Mouse (Mus musculus) liver, embryonic 14.5 days (tissue): ENCODE measurements around the gene Serpine2. TPM values are rescaled to one million over a fixed set of nuclear protein-coding genes. Genes with fewer than 3 reads are reported as not detected.

Experiments used
- ATAC-seq: fragments of 200-750 bp; cut with Nextera tagmentation; 2 replicates; pipeline ENCODE4 v1.8.0; 2017; ENCODE audit warnings: moderate number of reproducible peaks, mild to moderate bottlenecking, moderate library complexity; ENCODE audit not compliant: insufficient read depth
- DNase-seq, 3 experiments: peaks; one replicate each; pipeline ENCODE4 v3.0.0-alpha.2; 2012 to 2013; ENCODE audit warnings: low read depth in 3 of 3, low spot score in 3 of 3
- H3K27ac ChIP-seq: fragments of 300-500 bp; sonication (generic); 2 replicates; pipeline ENCODE4 v1.5.1; 2014; ENCODE audit warnings: moderate library complexity, mild to moderate bottlenecking, control low read depth, inconsistent platforms
- H3K27me3 ChIP-seq: fragments of 300-500 bp; sonication (generic); 2 replicates; pipeline ENCODE4 v1.6.1; 2014; ENCODE audit warnings: mild to moderate bottlenecking, low read length, moderate library complexity; ENCODE audit not compliant: control insufficient read depth, insufficient read depth
- H3K36me3 ChIP-seq: fragments of 300-500 bp; sonication (generic); replicated peaks from 2 replicates; pipeline ENCODE4 v1.6.1; 2014; ENCODE audit warnings: low read depth; ENCODE audit not compliant: control insufficient read depth, insufficient read depth
- H3K4me1 ChIP-seq, 2 experiments: fragments of 200-500 bp in 1 of 2; fragments of 300-500 bp in 1 of 2; sonication (generic) in 1 of 2; replicated peaks; 2 replicates each; pipeline ENCODE4 v1.6.1; 2012 to 2014; ENCODE audit warnings: antibody characterized with exemption in 1 of 2, inconsistent platforms in 1 of 2, low read length in 1 of 2; ENCODE audit not compliant: control insufficient read depth in 2 of 2, insufficient read depth in 2 of 2
- H3K4me2 ChIP-seq: fragments of 300-500 bp; sonication (generic); 2 replicates; pipeline ENCODE4 v1.6.1; 2014; ENCODE audit warnings: low read depth, mild to moderate bottlenecking, control low read depth, moderate library complexity
- H3K4me3 ChIP-seq, 2 experiments: fragments of 200-500 bp in 1 of 2; fragments of 300-500 bp in 1 of 2; sonication (generic) in 1 of 2; 2 replicates each; pipeline ENCODE4 v1.5.1; 2012 to 2014; ENCODE audit warnings: low read depth in 2 of 2, low read length in 2 of 2, mild to moderate bottlenecking in 2 of 2, control low read depth in 1 of 2, inconsistent platforms in 1 of 2, moderate library complexity in 1 of 2; ENCODE audit not compliant: insufficient read depth in 1 of 2
- H3K9ac ChIP-seq: fragments of 300-500 bp; sonication (generic); replicated peaks from 2 replicates; pipeline ENCODE4 v1.6.1; 2014; ENCODE audit warnings: mild to moderate bottlenecking, control low read depth, moderate library complexity
- H3K9me3 ChIP-seq: fragments of 300-500 bp; sonication (generic); 2 replicates; pipeline ENCODE4 v1.6.1; 2016; ENCODE audit warnings: low read length, mixed read lengths; ENCODE audit not compliant: control insufficient read depth
- CTCF ChIP-seq: IDR thresholded peaks from 2 replicates; pipeline ENCODE4 v1.5.1; 2016; ENCODE audit warnings: antibody characterized with exemption, low read depth, control low read depth
- EP300 ChIP-seq: IDR thresholded peaks from 2 replicates; pipeline ENCODE4 v1.6.1; 2016; ENCODE audit warnings: antibody characterized with exemption, low read depth
- WGBS: fragments of 180-500 bp; shearing (Covaris S2); extraction: QIAGEN DNeasy Blood & Tissue Kit; methylation state at CpG from one replicate; pipeline ENCODE4 v1.1.7; 2014; ENCODE audit not compliant: insufficient replicate concordance; 5-methylcytosine and 5-hydroxymethylcytosine counted together
- polyA plus RNA-seq, 2 experiments: library from polyadenylated mRNA; depleted of rRNA in 1 of 2; stranded (reverse) in 1 of 2; unstranded in 1 of 2; fragments of >200 nt; fragmentation: Nextera tagmentation in 1 of 2; extraction: Ambion mirVana in 1 of 2; gene quantifications; 2 replicates each; pipeline versions ENCODE4 v1.2.1 to v1.2.3; 2012 to 2014

Serpine2 gene
- polyA plus RNA-seq (2012; rRNA removed) (2.5 and 2.9 TPM in 2 replicates), polyA plus RNA-seq (2014; fragmentation: Nextera tagmentation; extraction: Ambion mirVana) (5.9 and 7.2 TPM in 2 replicates)

DNA sequence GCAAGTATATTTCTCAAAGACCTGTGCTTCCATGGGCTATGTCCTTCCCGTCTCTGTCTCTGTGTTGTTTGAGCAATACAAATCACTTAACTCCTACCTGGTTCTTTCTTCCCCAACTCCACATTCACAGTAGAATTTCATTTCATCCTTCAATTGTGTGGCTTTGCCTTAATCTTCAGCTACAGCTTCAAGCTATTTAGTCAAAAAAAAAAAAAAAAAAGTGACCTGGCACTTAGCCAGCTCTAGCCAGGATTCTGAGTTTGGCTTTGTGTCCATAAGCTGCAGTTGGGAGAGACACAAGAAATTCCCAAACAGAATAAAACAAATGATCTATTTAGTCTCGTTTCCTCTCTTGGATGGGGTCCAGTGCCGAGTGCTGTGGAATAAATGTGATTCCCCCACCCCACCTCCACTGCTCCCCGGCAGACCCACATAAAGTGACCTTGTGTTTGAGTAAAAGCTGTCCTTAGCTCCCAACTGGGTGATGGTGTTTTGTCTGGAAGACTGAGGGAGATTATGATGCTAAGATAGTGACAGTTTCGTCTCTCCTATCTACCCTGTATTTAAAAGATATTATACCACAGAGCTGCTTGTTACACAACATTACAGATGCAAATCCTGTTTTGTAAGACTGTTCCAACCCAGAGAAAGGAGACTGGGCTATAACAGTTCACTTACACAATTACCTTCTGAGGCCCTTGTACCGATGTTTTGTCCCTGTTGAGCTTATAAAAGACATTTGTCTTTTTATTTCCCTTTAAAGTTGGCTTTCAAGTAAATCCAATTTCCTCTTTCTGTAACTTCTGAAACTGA, at the start of gene Serpine2:
Gene Serpine2, minus strand, starts transcription at position 51 of the 813 bp plus-strand sequence.
- TF ChIP-seq CTCF (no peak), EP300 (no peak)
- Histone ChIP-seq H3K27me3 (peaks cover 27% of the 10 kb centered on the region), H3K4me3 (no peak within 1 kb of the TSS), H3K9me3 (no peaks in the 10 kb centered on the region), H3K4me1 (peaks cover 0 to 2% of the 10 kb centered on the region in 2 experiments; a peak in 1 of 4 replicates), H3K27ac (no peak within 1 kb of the TSS), H3K36me3 (no peaks in the 10 kb centered on the region), H3K9ac (no peak within 1 kb of the TSS), H3K4me2 (no peak within 1 kb of the TSS)
- WGBS: 48% methylated on average over 6 of the region's 6 CpGs
- ATAC-seq (no peak), DNase-seq (no peak)

DNA sequence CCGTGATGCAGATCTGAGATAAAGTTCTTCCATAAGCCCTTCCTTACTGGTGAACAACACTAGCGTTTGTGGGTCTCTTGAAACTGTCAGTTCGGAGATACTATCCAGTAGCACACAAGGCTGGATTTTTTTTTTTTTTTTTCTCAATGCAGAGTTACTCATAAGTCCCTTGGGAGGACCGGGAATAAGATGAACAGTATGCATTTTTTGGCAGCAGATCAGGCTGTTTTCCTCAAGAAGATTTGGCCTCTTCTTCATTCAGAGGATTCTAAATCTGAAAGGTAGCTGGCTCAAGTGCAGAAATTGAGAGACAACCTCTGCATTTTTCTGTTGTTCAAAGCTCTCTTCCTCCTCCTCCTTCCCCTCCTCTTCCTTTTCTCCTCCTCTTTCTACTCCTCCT, 46.8 kb upstream of the Serpine2 start:
- no peak for TF ChIP-seq EP300
- TF ChIP-seq CTCF: no peak
- DNase-seq: no peak
- Histone ChIP-seq H3K9me3 (no peaks in the 10 kb centered on the region), H3K9ac (no peak overlapping the region), H3K27ac (no peak overlapping the region), H3K4me1 (no peaks in the 10 kb centered on the region), H3K4me3 (no peak overlapping the region), H3K36me3 (no peaks in the 10 kb centered on the region), H3K27me3 (no peaks in the 10 kb centered on the region), H3K4me2 (no peak overlapping the region)
- WGBS: 65% methylated on average over 4 of the region's 4 CpGs
- ATAC-seq: no peak

DNA sequence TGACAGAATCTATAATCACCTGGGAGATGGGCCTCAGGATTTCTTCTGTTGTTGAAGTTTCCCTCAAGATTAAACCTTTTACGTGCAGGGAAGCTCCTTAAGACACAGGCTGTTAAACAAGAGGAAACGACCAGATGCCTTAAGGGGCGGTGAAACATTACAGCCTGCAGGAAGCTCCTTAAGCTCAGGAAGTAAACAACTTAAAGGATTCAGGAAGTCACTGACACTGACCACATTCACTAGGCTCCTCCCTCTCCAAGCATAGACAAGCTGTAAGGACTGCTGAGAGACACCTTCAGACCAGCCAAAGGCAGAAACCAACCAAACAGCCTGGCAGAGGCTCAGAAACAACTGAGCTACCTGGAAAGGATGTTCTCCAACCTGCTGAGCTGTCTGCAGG, 44.3 kb upstream of the Serpine2 start:
- no peaks in the 10 kb centered on the region for H3K27me3 ChIP-seq
- WGBS: 20% methylated on average over 3 of the region's 3 CpGs
- ATAC-seq: no peak
- H3K9ac ChIP-seq: no peak overlapping the region
- H3K4me3 ChIP-seq: no peak overlapping the region
- H3K4me1 ChIP-seq: no peaks in the 10 kb centered on the region
- no peaks in the 10 kb centered on the region for H3K36me3 ChIP-seq
- no peak overlapping the region for H3K27ac ChIP-seq
- DNase-seq: no peak
- H3K9me3 ChIP-seq: no peaks in the 10 kb centered on the region
- TF ChIP-seq EP300 (no peak), CTCF (no peak)
- no peak overlapping the region for H3K4me2 ChIP-seq

DNA sequence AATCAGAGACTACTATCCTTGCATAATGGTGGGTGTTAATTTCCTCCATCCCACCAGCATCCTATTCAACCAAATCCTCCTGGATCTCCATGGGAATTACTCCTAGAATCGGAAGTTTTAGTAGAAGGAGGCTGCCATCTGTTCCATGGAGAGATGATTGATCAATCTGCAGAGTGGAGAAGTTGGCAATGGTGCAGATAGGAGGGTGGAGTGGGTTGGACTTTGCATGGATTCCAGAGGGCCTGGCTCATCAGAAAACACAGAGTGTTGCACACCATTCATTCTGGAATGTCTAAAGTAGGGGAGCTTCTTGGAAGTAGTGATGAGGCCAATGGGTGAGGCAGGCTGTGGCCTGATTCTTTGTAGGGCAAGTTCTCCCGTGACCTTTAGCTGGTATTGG, 41.9 kb upstream of the Serpine2 start:
- Histone ChIP-seq H3K27me3 (no peaks in the 10 kb centered on the region), H3K9me3 (no peaks in the 10 kb centered on the region), H3K4me2 (no peak overlapping the region), H3K36me3 (no peaks in the 10 kb centered on the region), H3K4me3 (no peak overlapping the region), H3K9ac (no peak overlapping the region), H3K4me1 (no peaks in the 10 kb centered on the region), H3K27ac (no peak overlapping the region)
- ATAC-seq (no peak), DNase-seq (no peak)
- no peak for TF ChIP-seq EP300
- TF ChIP-seq CTCF: no peak
- whole genome bisulfite sequencing: 38% methylated on average over 2 of the region's 2 CpGs

DNA sequence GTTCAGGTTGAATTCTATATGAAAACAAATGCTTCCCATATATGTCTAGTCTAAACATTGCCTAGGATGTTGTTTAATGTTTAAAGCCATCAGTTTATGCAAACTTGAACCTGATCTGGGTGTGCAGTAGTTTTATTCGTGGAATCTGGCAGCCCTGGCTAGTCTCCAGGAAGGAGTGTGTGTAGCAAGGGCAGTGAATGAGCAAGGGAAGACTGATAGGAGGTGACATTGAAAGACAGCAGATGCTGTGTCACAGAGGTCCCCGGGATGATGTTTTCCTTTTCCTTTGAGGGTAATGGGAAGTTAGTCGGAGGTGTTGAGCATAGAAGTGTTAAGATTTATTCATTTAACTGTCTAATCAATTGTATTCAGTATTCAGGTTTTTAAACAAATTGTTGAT, 21.7 kb upstream of the Serpine2 start:
- Histone ChIP-seq H3K9ac (no peak overlapping the region), H3K4me2 (no peak overlapping the region), H3K36me3 (no peaks in the 10 kb centered on the region), H3K27ac (no peak overlapping the region), H3K4me1 (no peaks in the 10 kb centered on the region), H3K4me3 (no peak overlapping the region), H3K27me3 (no peaks in the 10 kb centered on the region), H3K9me3 (no peaks in the 10 kb centered on the region)
- WGBS: 48% methylated on average over 3 of the region's 3 CpGs
- no peak for TF ChIP-seq CTCF
- DNase-seq (no peak), ATAC-seq (no peak)
